Mouse (Mus musculus) left cerebral cortex, postnatal 36 days (tissue): ENCODE measurements around the gene Gm21905. TPM values are rescaled to one million over a fixed set of nuclear protein-coding genes. Genes with fewer than 3 reads are reported as not detected.

Source experiments
- total RNA-seq, 2 experiments: library from RNA; stranded (reverse); gene quantifications; 2 replicates each; pipeline ENCODE4 v1.2.3; 2021

Gene Gm21905
- total RNA-seq, 2 experiments from 2014 or later: not detected

Other genes starting within 250 kb of the Gm21905 start
- gene Atp8a1, start 99.0 kb downstream of the Gm21905 start, total RNA-seq: 100 to 1,000 TPM; 158 to 197 TPM
- not detected for gene Gm5108, start 4.8 kb downstream of the Gm21905 start, total RNA-seq
- gene Grxcr1, start 85.4 kb upstream of the Gm21905 start, total RNA-seq: not detected